Comparison of ENCODE assay signal across 13 mouse cellular contexts in the genomic region with DNA sequence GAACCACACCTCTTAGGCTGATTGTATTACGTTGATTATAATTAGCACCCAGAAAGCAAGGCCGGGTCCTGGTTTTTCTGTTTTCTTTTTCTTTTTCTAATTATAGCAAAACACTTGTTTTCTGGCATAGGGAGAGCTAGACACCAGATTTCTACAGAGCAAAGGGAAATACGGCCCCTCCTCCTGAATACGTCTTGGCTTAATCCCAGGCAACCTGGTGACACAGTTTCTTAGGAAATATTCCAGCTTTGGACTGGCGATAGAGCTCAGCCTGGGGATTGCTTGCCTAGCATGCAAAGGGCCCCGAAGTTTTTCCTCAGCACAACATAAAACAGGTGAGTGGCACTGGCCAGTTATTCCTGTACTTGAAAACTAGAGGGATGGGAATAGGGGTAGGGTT. TPM values are rescaled to one million over a fixed set of nuclear protein-coding genes. Genes with fewer than 3 reads are reported as not detected.
DNase-seq lines count a peak whose midpoint lies in the region; ATAC-seq lines count a peak whose summit lies in the region.
"Had no signal": no experiment of that assay in that cellular context is flagged by ENCODE, and none has a peak within 500 bp of the region (broad histone marks: within the 10 kb centered on the region; RNA-seq: fewer than 3 reads in every experiment).

No protein-coding gene starts in this region.

- 0 out of 2 replicates have a peak, but pooled peaks cover 2% of the 10 kb centered on the region for H3K4me1 ChIP-seq in forebrain, embryonic 14.5 days (ENCODE audit: control insufficient read depth, insufficient read depth, low read length)
- no peaks in the 10 kb centered on the region for H3K4me1 ChIP-seq in forebrain, embryonic 11.5 days (replicated peaks; ENCODE audit: control insufficient read depth, insufficient read depth, low read length)
- no peaks in the 10 kb centered on the region for H3K4me1 ChIP-seq in kidney, embryonic 14.5 days (ENCODE audit: control insufficient read depth, insufficient read depth, low read length)
- H3K4me1 ChIP-seq: limb, embryonic 10.5 days had no signal

- ATAC-seq in forebrain, embryonic 14.5 days: no peak
- ATAC-seq in forebrain, embryonic 11.5 days (replicated peaks; ENCODE audit: low FRiP score): no peak
- no peak for ATAC-seq in kidney, embryonic 14.5 days (ENCODE audit: low FRiP score, low TSS enrichment)
- ATAC-seq: midbrain, embryonic 16.5 days had no signal

- H3K36me3 ChIP-seq in forebrain, embryonic 14.5 days (ENCODE audit: control insufficient read depth, insufficient read depth, low read length): no peaks in the 10 kb centered on the region
- no peaks in the 10 kb centered on the region for H3K36me3 ChIP-seq in forebrain, embryonic 11.5 days (ENCODE audit: control insufficient read depth, insufficient read depth, low read length)
- no peaks in the 10 kb centered on the region for H3K36me3 ChIP-seq in kidney, embryonic 14.5 days (ENCODE audit: control insufficient read depth, insufficient read depth, low read length)
- H3K36me3 ChIP-seq: G1E; limb, embryonic 10.5 days; lung, embryonic 15.5 days had no signal

- H3K9ac ChIP-seq in forebrain, embryonic 14.5 days (ENCODE audit: low read length): no peak overlapping the region
- H3K9ac ChIP-seq in forebrain, embryonic 11.5 days (ENCODE audit: low read length): no peak overlapping the region
- no peak overlapping the region for H3K9ac ChIP-seq in kidney, embryonic 14.5 days (ENCODE audit: low read depth, low read length)
- H3K9ac ChIP-seq: lung, embryonic 15.5 days had no signal

- H3K27me3 ChIP-seq in forebrain, embryonic 14.5 days (replicated peaks; ENCODE audit: control insufficient read depth, insufficient read depth, low read length): no peaks in the 10 kb centered on the region
- no peaks in the 10 kb centered on the region for H3K27me3 ChIP-seq in forebrain, embryonic 11.5 days (ENCODE audit: control insufficient read depth, insufficient read depth, low read length)
- no peaks in the 10 kb centered on the region for H3K27me3 ChIP-seq in kidney, embryonic 14.5 days (ENCODE audit: control insufficient read depth, insufficient read depth, low read length)
- H3K27me3 ChIP-seq: lung, embryonic 15.5 days had no signal

- no peaks in the 10 kb centered on the region for H3K9me3 ChIP-seq in forebrain, embryonic 14.5 days (replicated peaks; ENCODE audit: control insufficient read depth, low read length)
- H3K9me3 ChIP-seq in forebrain, embryonic 11.5 days (ENCODE audit: control insufficient read depth, low read length): no peaks in the 10 kb centered on the region
- H3K9me3 ChIP-seq in kidney, embryonic 14.5 days (ENCODE audit: control insufficient read depth, low read length): no peaks in the 10 kb centered on the region
- H3K9me3 ChIP-seq: G1E; limb, embryonic 10.5 days; lung, embryonic 15.5 days had no signal

- 39% methylated on average over 6 of the region's 6 CpGs for WGBS in forebrain, embryonic 14.5 days
- 76% methylated on average over 6 of the region's 6 CpGs for WGBS in forebrain, embryonic 11.5 days
- WGBS in kidney, embryonic 14.5 days: 83% methylated on average over 6 of the region's 6 CpGs

- H3K27ac ChIP-seq in forebrain, embryonic 14.5 days (ENCODE audit: low read depth, low read length): no peak overlapping the region
- H3K27ac ChIP-seq in forebrain, embryonic 11.5 days (ENCODE audit: low read depth, low read length): no peak overlapping the region
- no peak overlapping the region for H3K27ac ChIP-seq in kidney, embryonic 14.5 days (ENCODE audit: low read depth, low read length)
- H3K27ac ChIP-seq: limb, embryonic 10.5 days; lung, embryonic 15.5 days had no signal

- DNase-seq in forebrain, embryonic 14.5 days (ENCODE audit: low spot score): peak; percentile 57
- no peak for DNase-seq in forebrain, embryonic 11.5 days (ENCODE audit: low spot score)
- peak; percentile 23 for DNase-seq in kidney, postnatal 10 days
- peak; percentile 60 for DNase-seq in NIH3T3 (ENCODE audit: low read depth)
- DNase-seq in cerebellum, adult 9-11 months: peak; percentile 73
- no peak for DNase-seq in right cerebral cortex, adult 18-20 months
- DNase-seq in T-cell, adult 2 months (ENCODE audit: low spot score): no peak

- H3K4me2 ChIP-seq in forebrain, embryonic 14.5 days (ENCODE audit: low read length): no peak overlapping the region
- H3K4me2 ChIP-seq in forebrain, embryonic 11.5 days (ENCODE audit: low read depth, low read length, severe bottlenecking): no peak overlapping the region
- H3K4me2 ChIP-seq in kidney, embryonic 14.5 days (replicated peaks; ENCODE audit: low read depth, low read length): no peak overlapping the region
- H3K4me2 ChIP-seq: lung, embryonic 15.5 days had no signal

- H3K4me3 ChIP-seq in forebrain, embryonic 14.5 days (ENCODE audit: low read depth, low read length): no peak overlapping the region
- no peak overlapping the region for H3K4me3 ChIP-seq in forebrain, embryonic 11.5 days (ENCODE audit: low read depth, low read length)
- H3K4me3 ChIP-seq in kidney, embryonic 14.5 days (ENCODE audit: low read length): no peak overlapping the region
- H3K4me3 ChIP-seq: erythroblast, embryonic 14.5 days; limb, embryonic 10.5 days; lung, embryonic 15.5 days had no signal

RNA-seq across cellular contexts. Expression of gene Samd4, which starts 31.7 kb away (rescaled TPM):
- polyA plus RNA-seq in forebrain, embryonic 14.5 days (2014; fragmentation: Nextera tagmentation; extraction: Ambion mirVana): 3.6 and 4.4 TPM in 2 replicates
- polyA plus RNA-seq in forebrain, embryonic 11.5 days (2014; fragmentation: Nextera tagmentation; extraction: Ambion mirVana): 2.9 and 4.2 TPM in 2 replicates
- polyA plus RNA-seq in kidney, embryonic 14.5 days (2014; fragmentation: Nextera tagmentation; extraction: Ambion mirVana): 2.6 and 2.9 TPM in 2 replicates
- polyA plus RNA-seq: G1E had no signal

Comparison
In these comparisons a context has a peak if more than half of its experiments do, and no peak if none do; other contexts are left out.
1. DNase-seq: peak in forebrain, embryonic 14.5 days (single experiment), kidney, postnatal 10 days (single experiment), NIH3T3 (single experiment) and cerebellum, adult 9-11 months (single experiment); none in forebrain, embryonic 11.5 days (single experiment), right cerebral cortex, adult 18-20 months (single experiment) and T-cell, adult 2 months (single experiment).